Mouse (Mus musculus): ENCODE data around the gene Adipor2.

Gene Adipor2

DNA sequence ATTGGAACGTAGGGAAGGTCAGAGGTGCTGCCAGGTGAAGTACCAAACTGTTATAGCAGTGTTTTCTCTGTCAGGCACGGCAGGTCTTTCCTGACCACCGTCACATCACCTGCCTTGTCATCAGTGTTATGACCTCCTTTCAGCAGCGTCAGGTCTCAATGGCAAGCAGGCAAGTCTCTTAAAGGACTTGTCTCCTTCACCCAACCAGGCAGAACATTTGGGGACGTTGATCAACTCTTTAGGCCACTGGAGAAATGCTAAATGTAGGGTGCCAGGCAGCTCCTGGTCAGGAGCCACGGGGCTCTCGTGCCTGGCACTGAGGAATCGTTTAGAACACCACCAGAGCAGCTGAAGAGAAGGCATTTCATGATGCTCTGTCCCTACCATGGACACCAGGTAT is 65.8 kb downstream of the Adipor2 start:
- in situ Hi-C loops (cut with MboI, MseI), result no loop called here

DNA sequence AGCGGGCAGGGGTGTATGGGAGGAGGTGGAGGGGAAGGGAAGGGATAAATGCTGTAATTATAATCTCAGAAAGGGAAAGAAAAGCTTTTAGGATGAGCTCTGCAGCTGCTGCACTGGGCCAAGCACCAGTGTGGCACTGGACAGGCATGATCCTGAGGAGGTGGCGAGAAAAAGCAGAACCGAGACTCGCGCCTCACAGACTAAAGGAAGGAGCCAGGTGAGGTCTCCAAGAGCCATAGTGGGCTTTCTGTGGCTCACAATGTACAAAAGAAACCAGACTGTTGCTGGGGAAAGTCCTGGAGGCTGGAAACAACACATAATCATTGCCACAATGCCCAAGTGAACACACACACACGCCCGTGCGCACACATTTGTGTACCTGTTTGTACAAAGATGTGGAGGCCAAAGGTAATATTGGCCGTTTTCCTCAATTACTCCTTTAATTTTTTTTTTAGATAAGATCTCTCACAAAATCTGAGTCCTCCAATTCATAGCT is 66.8 kb downstream of the Adipor2 start:
- in situ Hi-C loops (cut with MboI, MseI), result no loop called here

DNA sequence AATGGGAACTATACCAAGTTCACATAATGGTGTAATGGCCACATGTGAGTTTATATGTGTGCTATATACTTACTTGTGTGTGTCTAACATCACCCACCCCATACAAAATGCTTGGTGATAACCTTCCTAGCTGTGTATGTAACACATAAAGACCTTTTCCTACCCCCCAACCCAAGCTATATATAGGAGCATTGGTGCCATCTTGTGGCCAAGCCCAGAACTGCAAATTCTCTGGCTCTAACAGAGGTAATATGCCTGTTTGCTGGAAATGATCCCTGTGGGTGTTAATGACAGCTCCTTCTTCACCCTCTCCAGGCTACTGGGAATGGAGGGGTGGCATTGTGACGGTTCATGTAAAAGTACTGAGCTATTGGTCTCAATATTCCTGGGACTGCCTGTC is 69.3 kb downstream of the Adipor2 start:
- in situ Hi-C loops (cut with MboI, MseI), result loop anchor here (5.0 kb wide), 2 partner anchors 94 to 126 kb away; no protein-coding TSS in a partner anchor

DNA sequence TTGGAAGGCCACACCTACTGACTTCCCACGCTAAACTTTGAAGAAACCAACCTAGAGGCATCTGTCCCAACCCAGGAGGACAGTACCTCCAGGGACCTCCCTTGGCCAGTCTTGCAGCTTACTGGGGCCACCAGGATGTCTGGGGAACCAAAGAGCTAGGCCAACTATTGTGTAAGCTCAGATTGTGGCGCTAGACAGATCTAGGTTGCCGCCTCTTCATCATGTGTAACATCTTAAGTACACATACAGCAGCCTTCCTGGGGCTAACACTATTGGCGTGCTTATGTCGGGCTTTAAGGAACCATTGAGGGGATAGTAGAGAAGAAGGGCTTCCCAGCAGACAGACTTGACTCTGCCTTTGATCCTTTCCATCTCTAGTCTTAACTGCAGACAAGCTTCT is 69.7 kb downstream of the Adipor2 start:
- in situ Hi-C loops (cut with MboI, MseI), result loop anchor here (5.0 kb wide), 2 partner anchors 94 to 126 kb away; no protein-coding TSS in a partner anchor

DNA sequence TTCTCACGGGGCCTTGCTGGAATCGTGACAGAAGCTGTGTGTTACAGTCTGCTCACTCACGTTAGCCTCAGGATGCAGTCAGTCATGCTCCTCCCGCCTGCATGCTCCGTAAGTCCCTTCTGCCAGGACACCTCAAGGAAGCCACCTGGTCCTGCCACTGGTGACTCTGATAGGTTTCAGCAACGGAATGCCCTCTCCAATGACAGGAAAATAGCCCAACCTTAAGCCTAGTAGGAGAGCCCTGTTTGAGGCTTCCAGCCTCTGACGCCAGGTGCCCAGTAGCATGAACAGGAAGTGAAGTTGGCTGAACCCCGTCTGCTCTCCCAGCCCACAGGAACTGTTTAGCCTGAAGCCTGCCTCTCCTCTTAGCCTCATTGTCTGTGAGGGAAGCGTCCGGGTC is 71.2 kb downstream of the Adipor2 start:
- in situ Hi-C loops (cut with MboI, MseI), result loop anchor here (5.0 kb wide), 2 partner anchors 96 to 124 kb away; no protein-coding TSS in a partner anchor

DNA sequence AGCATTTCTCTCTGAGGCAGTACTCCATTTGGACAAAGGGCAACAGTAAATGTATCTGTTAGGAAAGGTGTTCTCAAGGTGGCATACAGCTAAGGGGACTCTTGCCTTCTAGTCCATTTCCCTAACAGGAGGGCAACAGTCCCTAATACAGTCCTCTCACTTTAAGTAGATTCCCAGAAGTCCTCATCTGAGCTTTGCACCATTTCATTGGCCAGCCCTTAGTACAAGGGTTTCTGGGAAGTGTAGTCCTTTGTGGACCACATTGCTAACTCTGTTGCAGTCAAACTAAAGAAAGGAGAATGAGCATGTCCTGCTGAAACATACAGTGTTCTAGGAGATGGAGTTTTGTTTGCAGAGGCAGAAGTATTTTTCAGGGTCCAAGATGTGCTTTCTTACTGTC is 76.1 kb downstream of the Adipor2 start:
- in situ Hi-C loops (cut with MboI, MseI), result no loop called here

DNA sequence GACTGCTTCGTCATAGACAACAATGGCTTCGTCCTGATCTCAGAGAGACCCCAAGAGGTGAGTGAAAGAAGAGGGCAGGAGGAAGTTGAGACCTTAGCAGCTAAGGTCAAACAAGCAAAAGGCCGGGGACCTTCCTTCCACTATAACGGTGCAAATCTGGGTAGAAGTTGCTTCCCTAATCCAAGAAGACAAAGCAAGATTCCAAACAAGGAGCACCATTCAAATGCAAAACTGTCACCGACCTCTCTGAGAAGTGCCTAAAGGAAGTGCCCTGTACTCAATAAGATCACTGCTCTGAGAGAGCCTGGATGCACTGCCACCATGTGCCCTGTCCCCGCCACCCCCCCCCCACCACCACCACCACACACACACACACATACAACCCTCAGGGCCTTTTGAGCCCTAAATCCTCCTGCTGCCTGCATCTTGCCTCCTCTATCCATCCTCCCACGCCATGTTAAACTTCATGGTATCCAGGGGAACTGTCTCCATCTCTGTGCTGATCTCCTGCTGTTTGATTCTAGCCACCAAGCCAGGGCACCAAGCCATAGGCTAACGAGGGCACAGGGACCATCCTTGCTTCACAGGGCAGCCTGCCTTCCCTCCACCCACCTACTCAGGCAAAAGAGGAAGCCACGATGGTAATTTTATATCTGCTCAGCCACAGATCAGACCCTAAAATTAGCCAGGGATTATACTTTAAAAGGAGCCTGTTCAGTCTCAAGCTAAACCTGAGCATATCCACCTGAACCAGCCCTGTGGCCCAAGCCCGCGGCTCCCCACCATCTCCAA is 79.2 kb downstream of the Adipor2 start:
- in situ Hi-C loops (cut with MboI, MseI), result no loop called here

DNA sequence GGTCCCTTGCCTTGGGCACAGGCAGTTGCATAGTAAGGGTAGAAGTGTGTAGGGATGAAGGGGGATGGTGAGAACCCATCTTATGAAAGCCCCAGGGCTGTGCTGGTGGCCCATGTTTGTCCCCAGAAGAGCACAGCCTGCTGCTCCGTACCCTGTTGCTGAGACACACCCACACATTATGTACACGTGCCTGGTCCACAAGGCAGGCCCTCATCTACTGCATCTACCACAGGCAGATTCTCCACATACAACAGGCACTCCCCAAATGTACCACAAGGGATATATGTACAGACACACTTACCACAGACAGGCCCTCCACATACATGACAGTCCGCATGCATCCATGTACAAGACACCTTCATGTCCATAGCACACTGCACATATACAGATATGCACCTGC is 80.2 kb downstream of the Adipor2 start:
- in situ Hi-C loops (cut with MboI, MseI), result no loop called here

DNA sequence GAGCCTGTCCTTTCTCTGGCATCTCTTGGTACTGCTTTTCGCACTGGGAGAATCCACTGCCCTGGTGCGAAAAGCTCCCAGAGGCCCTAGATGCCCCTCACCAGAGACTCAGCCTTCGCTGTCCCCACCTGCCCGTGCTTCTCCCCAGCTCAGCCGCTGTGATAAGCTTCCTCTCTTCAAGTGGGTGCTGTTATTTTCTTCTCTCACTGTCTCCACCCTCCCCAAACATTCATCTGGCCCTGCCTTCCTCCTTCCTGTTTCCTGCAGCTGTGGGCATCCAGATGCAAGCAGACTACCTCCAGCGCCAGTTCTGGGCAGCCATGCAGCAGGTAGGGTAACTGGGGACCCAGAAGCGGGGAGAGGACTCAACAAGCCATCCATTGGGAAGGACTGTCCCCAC is 81.4 kb downstream of the Adipor2 start:
- in situ Hi-C loops (cut with MboI, MseI), result no loop called here

DNA sequence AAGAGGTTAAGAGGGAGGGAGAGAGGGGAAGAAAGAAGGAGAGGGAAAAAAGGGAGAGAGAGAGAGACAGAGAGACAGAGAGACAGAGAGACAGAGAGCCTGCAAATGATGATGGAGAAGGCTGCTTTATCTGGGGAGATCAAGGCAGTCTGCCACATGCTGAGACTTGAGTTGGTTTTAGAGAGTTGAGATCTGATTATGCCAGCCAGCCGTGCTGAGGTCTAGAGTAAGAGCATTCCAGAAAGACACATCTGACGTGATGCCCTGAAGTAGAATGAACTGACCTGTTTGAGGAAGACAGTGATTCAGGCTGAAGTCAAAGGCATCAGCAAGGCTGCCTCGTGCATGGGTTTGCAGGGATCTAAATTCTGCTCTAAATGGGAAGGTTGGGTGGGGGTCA is 83.7 kb downstream of the Adipor2 start:
- in situ Hi-C loops (cut with MboI, MseI), result no loop called here

DNA sequence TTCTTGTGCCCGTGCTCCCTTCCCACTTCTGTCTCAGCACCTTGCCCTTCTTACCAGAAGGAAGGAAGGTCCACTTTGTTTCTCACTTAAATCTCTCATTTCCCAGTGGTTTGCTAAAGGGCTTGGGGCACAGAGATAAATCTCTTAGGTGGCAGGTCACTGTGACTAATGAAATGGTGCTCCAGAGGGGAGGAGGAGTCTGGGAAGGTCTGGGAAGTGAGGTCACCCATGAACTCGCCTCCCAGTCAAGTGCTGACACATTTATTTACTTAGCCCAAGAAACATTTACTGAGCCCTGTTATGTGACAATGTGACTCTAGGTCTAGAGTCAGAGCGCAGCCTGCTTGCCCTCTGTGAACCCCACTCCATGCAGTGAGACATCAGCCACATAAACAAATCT is 84.3 kb downstream of the Adipor2 start:
- in situ Hi-C loops (cut with MboI, MseI), result no loop called here

DNA sequence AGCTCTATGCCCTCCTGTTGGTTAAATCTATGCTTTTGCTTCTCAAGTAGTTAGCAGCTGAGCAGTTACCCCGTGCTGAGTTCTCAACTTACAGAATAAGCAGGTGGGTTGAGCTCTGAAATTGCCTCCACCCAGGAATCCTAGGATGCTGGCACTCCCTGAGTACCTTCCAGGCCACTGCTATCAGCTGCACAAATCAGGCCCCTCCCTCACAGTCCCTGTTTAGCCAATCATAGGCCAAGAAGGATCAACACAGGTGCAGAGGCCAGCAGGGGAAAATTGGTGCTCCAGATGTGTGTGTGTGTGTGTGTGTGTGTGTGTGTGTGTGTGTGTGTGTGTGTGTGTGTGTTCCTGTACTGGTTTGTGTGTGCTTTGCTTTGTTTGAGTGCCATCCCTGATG is 85.4 kb downstream of the Adipor2 start:
- in situ Hi-C loops (cut with MboI, MseI), result no loop called here

DNA sequence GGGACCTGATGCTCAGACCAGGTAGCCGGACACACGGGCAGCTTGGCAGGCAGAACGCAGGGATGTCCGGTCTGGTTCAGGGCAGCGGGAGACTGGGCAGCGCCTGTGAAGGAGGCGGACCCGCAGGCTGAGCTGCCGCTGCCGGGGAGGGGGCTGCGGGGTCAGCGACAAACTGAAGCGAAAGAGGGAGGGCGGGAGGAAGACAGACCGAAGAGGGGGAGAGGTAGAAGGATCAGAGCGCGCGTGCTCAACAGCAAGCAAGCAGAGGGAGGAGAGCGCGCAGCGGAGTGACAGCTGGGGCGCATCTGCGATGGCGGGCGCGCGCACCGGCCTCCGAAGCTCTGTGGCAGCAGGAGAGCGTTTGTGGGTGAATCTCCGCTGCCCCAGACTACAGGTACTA is 87.0 kb downstream of the Adipor2 start, which contains the start of gene Lrtm2:
Gene Lrtm2 (minus strand): TSS at position 261 of the 400 bp plus-strand sequence.
- in situ Hi-C loops (cut with MboI, MseI), result no loop called here

DNA sequence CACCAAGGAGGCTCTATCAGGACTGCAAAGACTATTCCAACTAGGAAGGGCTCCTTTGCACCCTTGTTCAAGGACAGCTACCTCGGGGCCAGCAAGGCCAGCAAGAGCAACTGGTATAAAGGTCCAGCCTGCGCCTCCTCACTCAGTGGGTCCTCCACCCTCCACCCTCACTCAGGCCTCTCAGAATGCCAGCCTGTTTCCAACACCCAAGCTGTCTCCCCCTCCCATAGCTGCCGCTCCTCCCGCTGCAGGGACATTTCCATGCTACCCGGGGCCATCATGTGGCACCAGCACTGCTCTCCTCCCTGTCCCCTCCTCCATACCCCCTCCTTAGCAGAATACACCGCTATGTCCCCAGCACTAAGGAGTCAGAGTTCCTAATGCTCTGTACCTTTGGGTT is 87.6 kb downstream of the Adipor2 start:
- in situ Hi-C loops (cut with MboI, MseI), result no loop called here

DNA sequence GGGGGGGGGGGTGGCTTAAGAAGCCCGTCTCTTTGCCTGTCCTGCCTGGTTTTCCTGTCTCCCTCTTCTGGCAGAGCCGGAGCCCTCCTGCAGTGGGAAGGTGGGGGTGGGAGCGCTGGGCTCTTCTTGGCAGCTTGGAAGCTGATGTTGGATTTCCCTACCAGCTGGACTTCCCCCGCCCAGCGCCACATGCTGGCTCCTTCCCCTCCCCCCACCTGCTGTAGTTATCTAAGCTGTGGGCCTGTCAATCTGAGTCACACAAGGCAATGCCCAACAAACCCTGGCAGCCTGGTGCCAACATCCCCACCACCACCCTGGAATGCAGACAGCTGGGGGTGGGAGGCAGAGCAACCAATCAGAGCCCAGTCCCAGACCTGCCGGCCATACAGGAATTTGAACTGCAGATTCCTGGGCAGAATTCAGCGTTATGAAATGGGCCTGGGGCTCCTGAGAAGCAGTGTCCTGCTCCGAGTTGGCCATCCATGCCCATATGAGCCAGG is 88.2 kb downstream of the Adipor2 start:
- in situ Hi-C loops (cut with MboI, MseI), result no loop called here

DNA sequence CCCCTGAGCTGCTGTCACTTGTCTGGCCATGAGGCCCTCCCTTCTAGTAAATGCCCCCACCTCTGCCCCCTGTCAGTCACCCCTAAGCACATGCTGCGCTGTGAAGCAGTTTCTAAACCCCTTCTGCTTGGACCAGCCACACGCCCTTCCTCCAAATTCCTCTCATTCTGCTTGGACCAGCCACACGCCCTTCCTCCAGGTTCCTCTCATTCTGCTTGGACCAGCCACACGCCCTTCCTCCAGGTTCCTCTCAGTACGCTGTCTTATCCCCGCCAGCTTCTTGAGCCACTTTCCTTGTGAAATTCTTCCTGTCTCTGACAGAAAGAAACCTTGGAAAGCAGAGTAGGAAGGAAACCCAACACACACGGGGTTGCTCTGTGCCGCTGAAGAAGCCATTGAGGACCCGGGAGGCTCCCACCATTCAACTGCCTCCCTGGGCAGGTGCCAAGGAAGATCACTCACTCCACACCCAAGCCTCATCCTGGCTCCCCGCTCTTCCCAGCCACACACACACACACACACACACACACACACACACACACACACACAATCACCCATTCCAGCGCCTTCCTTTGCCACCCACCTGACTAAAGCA is 88.9 kb downstream of the Adipor2 start:
- in situ Hi-C loops (cut with MboI, MseI), result no loop called here

DNA sequence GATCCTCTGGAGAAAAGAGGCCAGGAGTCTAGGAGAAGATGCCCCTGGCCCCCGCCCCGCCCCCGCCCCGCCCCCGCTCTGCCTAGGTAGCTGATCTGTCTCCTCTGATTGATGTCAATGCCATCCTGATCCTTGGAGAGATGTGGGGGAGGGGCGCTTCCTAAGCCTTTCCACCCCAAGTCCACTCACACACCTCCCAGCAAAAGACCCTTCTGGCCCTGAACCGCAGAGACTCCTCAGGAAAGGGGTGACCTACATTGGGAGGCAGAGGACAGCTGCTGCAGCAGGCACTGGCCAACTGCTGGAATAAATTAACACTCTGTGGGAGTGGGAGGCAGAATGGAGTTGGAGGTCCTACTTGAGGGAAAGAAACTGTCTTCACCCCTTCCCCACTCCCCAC is 91.0 kb downstream of the Adipor2 start:
- in situ Hi-C loops (cut with MboI, MseI), result no loop called here

DNA sequence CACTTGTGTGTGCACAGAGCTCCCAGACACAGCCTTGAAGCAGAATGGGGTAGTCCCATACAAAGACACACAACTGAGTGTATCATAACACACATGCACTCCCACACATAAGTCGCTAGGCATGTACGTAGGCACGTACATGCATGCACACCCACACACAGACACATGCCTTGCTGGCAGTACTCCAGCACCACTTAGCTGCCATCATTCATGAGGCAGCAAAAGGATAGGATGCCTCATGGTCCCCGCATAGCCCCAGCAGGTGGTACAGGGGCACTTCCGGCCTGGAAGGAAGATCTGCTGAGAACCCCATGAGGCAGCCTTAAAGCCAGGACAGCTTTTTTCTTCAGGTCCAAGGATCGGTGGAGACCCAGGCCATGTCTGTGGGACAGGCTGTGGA is 91.5 kb downstream of the Adipor2 start:
- in situ Hi-C loops (cut with MboI, MseI), result no loop called here

DNA sequence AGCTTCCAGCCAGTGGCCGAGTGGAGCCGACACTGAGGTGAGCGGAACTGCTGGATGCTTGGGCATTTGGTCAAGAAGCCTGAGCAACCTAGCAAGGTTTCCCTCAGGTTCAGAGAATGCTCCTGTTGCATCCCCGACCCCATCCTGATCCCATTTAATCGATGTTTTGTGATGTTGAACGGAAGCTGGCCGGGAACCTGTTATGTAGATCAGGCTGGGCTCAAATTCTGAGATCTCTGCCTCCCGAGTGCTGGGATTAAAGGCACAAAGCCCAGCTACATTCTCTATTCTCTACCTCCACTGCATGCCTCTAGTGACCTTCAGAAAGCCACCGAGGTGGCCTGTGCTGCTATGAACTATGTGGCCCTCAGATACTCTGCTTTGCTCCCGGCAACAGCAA is 92.7 kb downstream of the Adipor2 start:
- in situ Hi-C loops (cut with MboI, MseI), result no loop called here

DNA sequence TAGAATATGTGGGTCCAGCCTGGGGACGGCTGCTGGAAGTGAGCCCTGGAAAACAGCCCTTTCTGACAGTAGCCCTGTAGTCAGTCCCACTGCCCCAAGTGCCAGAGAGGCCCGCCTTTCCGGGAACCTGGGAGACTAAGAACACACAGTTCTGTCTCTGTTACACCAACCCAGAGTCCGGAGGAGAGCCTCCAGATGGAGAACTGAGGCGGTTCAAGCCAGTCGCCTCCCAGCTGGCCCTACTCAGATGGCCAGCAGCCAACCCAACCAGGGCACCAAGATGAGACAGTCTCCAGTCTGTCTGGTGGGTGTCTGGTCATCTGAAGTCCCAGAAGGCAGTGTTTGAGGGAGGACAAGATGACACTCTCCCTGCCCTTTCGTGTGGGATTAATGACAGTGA is 95.8 kb downstream of the Adipor2 start:
- in situ Hi-C loops (cut with MboI, MseI), result no loop called here

DNA sequence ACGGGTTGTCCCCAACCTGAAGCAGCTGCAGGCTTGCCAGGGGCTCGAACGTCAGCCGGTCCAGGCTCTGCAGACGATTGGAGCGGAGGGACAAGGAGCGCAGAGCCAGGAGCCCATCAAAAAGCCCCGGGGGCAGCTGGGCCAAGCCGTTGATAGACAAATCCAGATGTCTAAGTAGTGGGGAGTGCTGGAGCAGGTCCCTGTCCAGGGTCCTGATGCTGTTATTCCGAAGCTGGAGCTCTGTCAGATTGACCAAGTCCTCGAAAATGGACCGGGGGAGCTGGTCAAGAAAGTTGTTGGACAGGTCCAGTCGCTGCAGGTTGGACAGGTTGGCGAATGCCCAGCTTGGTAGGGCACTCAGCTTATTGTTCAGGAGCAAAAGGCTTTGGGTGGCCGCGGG is 97.0 kb downstream of the Adipor2 start:
- in situ Hi-C loops (cut with MboI, MseI), result no loop called here

DNA sequence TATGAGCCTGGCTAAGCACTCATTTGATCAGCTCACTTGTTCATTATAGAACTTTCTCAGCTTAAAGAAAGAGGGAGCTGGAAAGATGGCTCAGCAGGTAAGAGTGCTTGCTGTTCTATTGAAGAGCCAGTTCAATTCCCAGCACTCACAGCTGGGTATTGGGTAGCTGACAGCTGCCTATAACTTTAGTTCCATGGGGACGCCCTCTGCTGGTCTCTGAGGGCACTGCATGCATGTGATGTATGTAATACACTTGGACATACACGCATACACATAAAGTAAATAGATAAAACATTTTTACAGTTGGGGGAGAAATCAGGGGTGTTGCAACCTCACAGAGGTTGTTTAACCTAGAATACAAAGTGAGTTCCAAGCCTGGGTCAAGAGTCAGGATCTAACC is 98.1 kb downstream of the Adipor2 start:
- in situ Hi-C loops (cut with MboI, MseI), result no loop called here

DNA sequence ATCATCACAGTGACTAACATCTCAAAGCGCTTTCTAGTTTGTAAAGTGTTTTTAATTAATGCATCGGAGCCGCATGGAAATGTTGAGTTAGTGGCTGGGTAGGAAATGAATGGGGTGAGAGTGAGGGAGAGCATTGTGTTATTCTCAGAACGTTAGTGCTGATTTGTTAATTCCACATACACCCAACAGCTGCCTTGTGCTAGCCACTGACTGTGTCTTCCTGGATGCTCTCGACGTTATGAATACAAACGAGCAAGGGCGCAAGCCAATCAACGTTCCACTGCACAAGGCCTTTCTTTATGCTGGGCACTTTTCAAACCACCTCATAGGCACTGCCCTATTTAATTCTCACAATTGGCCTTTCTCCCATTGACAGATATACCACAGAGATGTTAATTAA is 98.8 kb downstream of the Adipor2 start:
- in situ Hi-C loops (cut with MboI, MseI), result no loop called here

Measured in regulatory T cell (primary cell).